In the genomic region with DNA sequence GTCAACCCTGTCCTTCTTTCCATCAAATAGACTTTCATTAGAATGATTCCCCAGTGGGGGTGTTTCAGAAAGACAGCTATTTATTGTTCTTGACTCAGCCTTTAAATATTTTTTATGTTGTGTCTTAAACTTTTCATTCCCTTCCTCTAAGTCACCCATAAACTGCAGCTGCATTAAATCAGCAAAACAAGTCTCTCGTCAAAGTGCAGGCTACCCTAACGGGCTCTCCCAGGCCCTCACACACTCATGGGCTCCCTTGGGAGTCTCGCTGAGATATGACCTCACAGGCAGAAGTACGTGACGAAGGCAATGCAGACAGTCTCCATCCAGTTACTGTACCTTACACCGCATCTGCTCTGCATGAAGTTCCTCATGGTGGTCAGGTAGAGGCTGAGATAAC, we compare ENCODE assay signal across 18 mouse cellular contexts. TPM values are rescaled to one million over a fixed set of nuclear protein-coding genes. Genes with fewer than 3 reads are reported as not detected.
DNase-seq lines count a peak whose midpoint lies in the region; ATAC-seq and TF ChIP-seq lines count a peak whose summit lies in the region.
"Had no signal": no experiment of that assay in that cellular context is flagged by ENCODE, and none has a peak within 500 bp of the region (broad histone marks: within the 10 kb centered on the region; RNA-seq: fewer than 3 reads in every experiment).

No protein-coding gene starts in this region.

- no peaks in the 10 kb centered on the region for H3K27me3 ChIP-seq in kidney, embryonic 14.5 days (ENCODE audit: control insufficient read depth, insufficient read depth, low read length)
- no peaks in the 10 kb centered on the region for H3K27me3 ChIP-seq in Patski
- H3K27me3 ChIP-seq: embryonic facial prominence, embryonic 13.5 days; forebrain, embryonic 13.5 days; heart, embryonic 13.5 days had no signal

- CTCF ChIA-PET in Patski (lab: Charles Lee) = no interaction called here

- H3K36me3 ChIP-seq in kidney, embryonic 14.5 days (ENCODE audit: control insufficient read depth, insufficient read depth, low read length) = no peaks in the 10 kb centered on the region

- in situ Hi-C loops in Patski (cut with MboI; ENCODE audit: low pct_unique_long_range_greater_than_20kb) = no loop called here

- ATAC-seq in kidney, embryonic 14.5 days (ENCODE audit: low FRiP score, low TSS enrichment) = peak; percentile 72; the same call in 1 of the 2 replicates
- peak; percentile 28 for ATAC-seq in Patski
- no peak for ATAC-seq in activated CD4-positive, CD25-positive, alpha-beta regulatory T cell, adult 4 months
- ATAC-seq: forebrain, embryonic 13.5 days; forebrain, postnatal 0 days; hindbrain, embryonic 16.5 days had no signal

- no peak overlapping the region for H3K4me3 ChIP-seq in kidney, embryonic 14.5 days (ENCODE audit: low read length)
- H3K4me3 ChIP-seq: embryonic facial prominence, embryonic 13.5 days; forebrain, embryonic 13.5 days; heart, embryonic 13.5 days had no signal

- H3K4me2 ChIP-seq in kidney, embryonic 14.5 days (replicated peaks; ENCODE audit: low read depth, low read length) = no peak overlapping the region
- H3K4me2 ChIP-seq: embryonic facial prominence, embryonic 13.5 days; forebrain, embryonic 13.5 days; heart, embryonic 13.5 days had no signal

- no peaks in the 10 kb centered on the region; the same call in 1 of the 2 replicates for H3K4me1 ChIP-seq in kidney, embryonic 14.5 days (ENCODE audit: control insufficient read depth, insufficient read depth, low read length)
- H3K4me1 ChIP-seq: embryonic facial prominence, embryonic 13.5 days; forebrain, embryonic 13.5 days; heart, embryonic 13.5 days had no signal

- TF ChIP-seq CTCF in Patski (IDR thresholded peaks at IDR 0.05) = no peak

- no peak overlapping the region for H3K27ac ChIP-seq in kidney, embryonic 14.5 days (ENCODE audit: low read depth, low read length)
- H3K27ac ChIP-seq: embryonic facial prominence, embryonic 13.5 days; forebrain, embryonic 13.5 days; heart, embryonic 13.5 days had no signal

- H3K9me3 ChIP-seq in kidney, embryonic 14.5 days (ENCODE audit: control insufficient read depth, low read length) = no peaks in the 10 kb centered on the region
- H3K9me3 ChIP-seq: embryonic facial prominence, embryonic 13.5 days; forebrain, embryonic 13.5 days; heart, embryonic 13.5 days had no signal

- WGBS in kidney, embryonic 14.5 days = 49% methylated on average over 6 of the region's 6 CpGs

- no peak overlapping the region for H3K9ac ChIP-seq in kidney, embryonic 14.5 days (ENCODE audit: low read depth, low read length)
- H3K9ac ChIP-seq: embryonic facial prominence, embryonic 13.5 days; forebrain, embryonic 13.5 days; forebrain, postnatal 0 days; heart, embryonic 13.5 days had no signal

- no peak for DNase-seq in kidney, postnatal 36 days
- peak; percentile 15 for DNase-seq in kidney, postnatal 10 days
- no peak for DNase-seq in kidney, adult 18-20 months
- no peak for DNase-seq in Patski (ENCODE audit: low read depth, low spot score)
- no peak for DNase-seq in cerebellum, adult 11 months
- DNase-seq: cerebellum, adult 18-20 months; cerebellum, adult 9-11 months; cerebellum, postnatal 36 days; forebrain, postnatal 0 days; gastrocnemius, postnatal 14 days; heart, postnatal 36 days had no signal

- POLR2A ChIA-PET in Patski (lab: Charles Lee) = no interaction called here

RNA-seq across cellular contexts. Expression of gene Gm10097, which starts 17.3 kb away (rescaled TPM):
- polyA plus RNA-seq in kidney, embryonic 14.5 days (2014; fragmentation: Nextera tagmentation; extraction: Ambion mirVana) = 0.11 and 0.22 TPM in 2 replicates
- not detected for polyA plus RNA-seq in Patski (2021)
- not detected for polyA plus RNA-seq in activated CD4-positive, CD25-positive, alpha-beta regulatory T cell, adult 4 months (2017; shearing (Covaris generic))
- polyA plus RNA-seq: forebrain, postnatal 0 days; gonadal fat pad, adult 2 months had no signal
